Mouse (Mus musculus): ENCODE data around the gene Atp5d.
A peak's percentile ranks its signal among the peaks of the same experiment; 100 is the strongest.

DNA sequence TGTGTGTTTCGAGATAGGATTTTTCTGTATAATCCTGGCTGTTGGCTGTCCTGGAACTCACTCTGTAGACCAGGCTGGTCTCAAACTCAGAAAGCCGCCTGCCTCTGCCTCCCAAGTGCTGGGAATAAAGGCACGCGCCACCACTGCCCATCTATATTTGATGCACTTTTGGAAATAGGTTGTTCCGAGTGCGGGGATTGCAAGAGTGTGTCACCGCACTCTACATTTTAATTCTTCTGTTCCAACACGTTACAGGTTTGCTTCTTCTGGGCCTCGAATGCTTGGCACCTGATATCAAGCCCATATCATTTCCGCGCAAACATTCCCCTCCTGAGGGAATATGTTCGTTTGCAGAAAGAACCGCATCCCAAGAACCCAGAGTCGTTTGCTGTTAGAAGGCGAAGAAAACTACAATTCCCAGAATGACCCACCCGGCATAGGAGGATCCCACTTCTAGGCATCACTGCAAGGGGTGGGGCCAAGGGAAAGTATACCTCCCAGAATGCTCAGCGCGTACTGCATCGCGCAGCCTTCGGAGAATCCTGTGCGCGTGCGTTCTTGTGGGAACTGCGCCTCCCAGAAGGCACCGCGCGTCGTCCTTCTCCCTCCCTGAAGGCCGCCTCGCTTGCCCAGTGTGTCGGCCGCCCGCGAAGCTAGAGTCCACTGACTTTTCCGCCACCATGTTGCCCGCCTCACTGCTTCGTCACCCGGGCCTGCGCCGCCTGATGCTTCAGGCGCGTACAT lies 3.5 kb downstream of the Atp5d start:
- TF ChIP-seq POLR2A (IDR thresholded peaks at IDR 0.05; ENCODE audit: insufficient read length, low read depth), result peak; percentile 98
- peak; percentile 95 for TF ChIP-seq POLR2AphosphoS2 (IDR thresholded peaks at IDR 0.05; ENCODE audit: insufficient read length, low read depth)
- TF ChIP-seq E2F4 (IDR thresholded peaks at IDR 0.05; ENCODE audit: insufficient read depth), result no peak

Measured in myocyte (in vitro differentiated cells).